Mouse (Mus musculus): ENCODE results near the gene Lhpp. TPM values are rescaled to one million over a fixed set of nuclear protein-coding genes. Genes with fewer than 3 reads are reported as not detected.

Lhpp gene
- total RNA-seq, 4 experiments from 2014 or later = 22.1 to 23.2 (median 22.3) TPM

GRCm38 (mm10) chr7:132705130-132705529 is 94.7 kb downstream of the Lhpp start:
- no peak for DNase-seq (ENCODE audit: low spot score in 2 of 2)

GRCm38 (mm10) chr7:132711579-132711978 is 101.1 kb downstream of the Lhpp start:
- DNase-seq (ENCODE audit: low spot score in 2 of 2) = no peak

- no peak for DNase-seq (ENCODE audit: low spot score in 2 of 2)
These were observed 101.7 kb downstream of the Lhpp start for GRCm38 (mm10) chr7:132712044-132712708.

GRCm38 (mm10) chr7:132712956-132713355 is 102.5 kb downstream of the Lhpp start:
- no peak for DNase-seq (ENCODE audit: low spot score in 2 of 2)

- DNase-seq (ENCODE audit: low spot score in 2 of 2) = no peak
These were observed 103.2 kb downstream of the Lhpp start for GRCm38 (mm10) chr7:132713483-132714126.

- DNase-seq (ENCODE audit: low spot score in 2 of 2) = peak; percentile 77 to 84
These were observed 103.9 kb downstream of the Lhpp start for GRCm38 (mm10) chr7:132714236-132714923.

- DNase-seq (ENCODE audit: low spot score in 2 of 2) = no peak
These were observed 104.8 kb downstream of the Lhpp start for GRCm38 (mm10) chr7:132715259-132715658.

- DNase-seq (ENCODE audit: low spot score in 2 of 2) = no peak
These were observed 109.1 kb downstream of the Lhpp start for GRCm38 (mm10) chr7:132719570-132719969.

- DNase-seq (ENCODE audit: low spot score in 2 of 2) = peak; percentile 57 to 67
These were observed 110.1 kb downstream of the Lhpp start for GRCm38 (mm10) chr7:132720562-132720961.

GRCm38 (mm10) chr7:132722401-132723370 is 112.2 kb downstream of the Lhpp start:
- DNase-seq (ENCODE audit: low spot score in 2 of 2) = no peak

GRCm38 (mm10) chr7:132723906-132724305 is 113.5 kb downstream of the Lhpp start:
- DNase-seq (ENCODE audit: low spot score in 2 of 2) = peak; percentile 61 to 71

GRCm38 (mm10) chr7:132724501-132725062 is 114.1 kb downstream of the Lhpp start:
- no peak for DNase-seq (ENCODE audit: low spot score in 2 of 2)

- DNase-seq (ENCODE audit: low spot score in 2 of 2) = no peak
These were observed 115.8 kb downstream of the Lhpp start for GRCm38 (mm10) chr7:132726106-132726861.

- no peak for DNase-seq (ENCODE audit: low spot score in 2 of 2)
These were observed 118.8 kb downstream of the Lhpp start for GRCm38 (mm10) chr7:132729093-132729831.

- no peak for DNase-seq (ENCODE audit: low spot score in 2 of 2)
These were observed 120.1 kb downstream of the Lhpp start for GRCm38 (mm10) chr7:132730510-132730909.

- no peak for DNase-seq (ENCODE audit: low spot score in 2 of 2)
These were observed 121.1 kb downstream of the Lhpp start for GRCm38 (mm10) chr7:132731558-132731957.

- no peak for DNase-seq (ENCODE audit: low spot score in 2 of 2)
These were observed 121.8 kb downstream of the Lhpp start for GRCm38 (mm10) chr7:132732136-132732789.

GRCm38 (mm10) chr7:132733521-132733920 is 123.1 kb downstream of the Lhpp start:
- no peak for DNase-seq (ENCODE audit: low spot score in 2 of 2)

GRCm38 (mm10) chr7:132734222-132734621 is 123.8 kb downstream of the Lhpp start:
- DNase-seq (ENCODE audit: low spot score in 2 of 2) = no peak
